12 mouse cellular contexts compared by ENCODE assay signal in the genomic region with DNA sequence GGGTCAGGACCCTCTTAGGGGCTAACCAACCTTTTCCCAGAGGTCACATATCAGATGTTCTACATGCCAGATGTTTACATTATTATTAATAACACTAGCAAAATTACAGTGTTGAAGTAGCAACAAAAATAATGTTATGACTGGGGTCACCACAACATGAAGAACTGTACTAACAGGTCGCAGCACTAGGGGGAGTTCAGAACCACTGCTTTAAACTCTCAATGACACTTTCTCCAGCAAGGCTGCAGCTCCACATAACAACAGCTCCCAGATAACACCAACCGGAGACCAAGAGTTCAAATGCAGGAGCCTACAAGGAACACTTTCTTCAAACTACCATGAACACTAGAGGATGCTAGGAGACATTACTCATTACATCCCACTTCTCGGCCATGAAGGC.
A peak's percentile ranks its signal among the peaks of the same experiment; 100 is the strongest.
DNase-seq lines count a peak whose midpoint lies in the region; ATAC-seq and TF ChIP-seq lines count a peak whose summit lies in the region.
"Had no signal": no experiment of that assay in that cellular context is flagged by ENCODE, and none has a peak within 500 bp of the region (broad histone marks: within the 10 kb centered on the region; RNA-seq: fewer than 3 reads in every experiment).

No protein-coding gene starts in this region.

- H3K27me3 ChIP-seq in kidney, embryonic 15.5 days, result no peaks in the 10 kb centered on the region
- H3K27me3 ChIP-seq in Patski, result no peaks in the 10 kb centered on the region
- H3K27me3 ChIP-seq: megakaryocyte, embryonic 14.5 days had no signal

- no peak overlapping the region for H3K27ac ChIP-seq in kidney, embryonic 15.5 days
- H3K27ac ChIP-seq: limb, embryonic 10.5 days had no signal

- H3K9ac ChIP-seq in kidney, embryonic 15.5 days, result no peak overlapping the region

- peak; percentile 12 for DNase-seq in CD4-positive, CD25-positive, alpha-beta regulatory T cell, adult 2 months (ENCODE audit: low read depth, low spot score)
- peak; percentile 43 for DNase-seq in kidney, postnatal 10 days
- no peak for DNase-seq in Patski (ENCODE audit: low read depth, low spot score)
- DNase-seq in retina, postnatal 1 day, result no peak
- no peak for DNase-seq in layer of hippocampus, adult 11-12 months (ENCODE audit: low spot score)
- DNase-seq: cerebellum, postnatal 10 days; heart, postnatal 10 days had no signal

- no peak for ATAC-seq in CD4-positive, CD25-positive, alpha-beta regulatory T cell, adult 4 months
- no peak for ATAC-seq in kidney, embryonic 15.5 days (replicated peaks; ENCODE audit: low FRiP score)
- ATAC-seq in Patski, result no peak
- peak; percentile 56 for ATAC-seq in megakaryocyte progenitor cell, adult 5-6 weeks (replicated peaks; ENCODE audit: poor library complexity)

- POLR2A ChIA-PET in Patski (lab: Charles Lee), result no interaction called here

- CTCF ChIA-PET in Patski (lab: Charles Lee), result interaction anchor here (0.8 to 2.7 kb wide), 3 partner anchors 8 to 26 kb away, joined by 3 to 7 read pairs (median 3); no protein-coding TSS in a partner anchor

- in situ Hi-C loops in Patski (cut with MboI; ENCODE audit: low pct_unique_long_range_greater_than_20kb), result no loop called here

- H3K4me3 ChIP-seq in kidney, embryonic 15.5 days (replicated peaks), result no peak overlapping the region
- H3K4me3 ChIP-seq: limb, embryonic 10.5 days; megakaryocyte, embryonic 14.5 days had no signal

- H3K4me2 ChIP-seq in kidney, embryonic 15.5 days, result no peak overlapping the region

- 80% methylated on average over 3 of the region's 3 CpGs for WGBS in kidney, embryonic 15.5 days

- no peaks in the 10 kb centered on the region for H3K9me3 ChIP-seq in kidney, embryonic 15.5 days (replicated peaks)
- H3K9me3 ChIP-seq: limb, embryonic 10.5 days; megakaryocyte, embryonic 14.5 days had no signal

- H3K36me3 ChIP-seq in kidney, embryonic 15.5 days, result no peaks in the 10 kb centered on the region
- H3K36me3 ChIP-seq: limb, embryonic 10.5 days had no signal

- H3K4me1 ChIP-seq in kidney, embryonic 15.5 days, result peaks cover 11% of the 10 kb centered on the region

- TF ChIP-seq CTCF in Patski (IDR thresholded peaks at IDR 0.05), result peak; percentile 44

Comparison
In these comparisons a context has a peak if more than half of its experiments do, and no peak if none do; other contexts are left out.
1. DNase-seq: peak in CD4-positive, CD25-positive, alpha-beta regulatory T cell, adult 2 months (single experiment) and kidney, postnatal 10 days (single experiment); none in Patski (single experiment), retina, postnatal 1 day (single experiment) and layer of hippocampus, adult 11-12 months (single experiment).